Mouse (Mus musculus): ENCODE results near the gene Nf1. TPM values are rescaled to one million over a fixed set of nuclear protein-coding genes. Genes with fewer than 3 reads are reported as not detected.

Nf1 gene
- polyA plus RNA-seq, 1 experiment from 2014 or later, result 8.0 TPM

DNA sequence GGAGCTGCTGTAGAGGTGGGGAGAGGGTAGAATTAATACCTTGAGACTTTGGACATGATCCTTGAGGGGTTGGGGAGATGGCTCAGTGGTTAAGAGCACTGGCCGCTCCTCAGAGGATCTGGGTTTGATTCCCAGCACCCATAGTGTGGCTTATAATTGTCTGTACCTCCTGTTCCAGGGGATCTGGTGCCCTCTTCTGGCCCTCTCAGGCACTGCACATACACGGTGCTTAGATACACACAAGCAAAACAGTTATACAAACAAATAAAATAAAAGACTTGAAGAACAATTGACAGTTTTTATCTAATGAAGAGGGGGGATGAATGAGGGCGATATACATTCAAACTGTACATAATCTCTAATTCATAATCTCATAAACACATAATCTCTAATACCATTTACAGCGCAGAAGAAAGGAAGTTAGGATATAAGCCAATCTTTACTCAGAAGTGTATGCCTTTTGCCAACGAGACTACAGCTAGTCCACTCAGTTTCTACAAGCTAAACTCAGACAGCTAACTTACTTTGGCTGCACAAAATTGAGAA, 2.7 kb upstream of the Nf1 start:
- ATAC-seq, result no peak
- no peak overlapping the region for H3K4me3 ChIP-seq (replicated peaks)
- 89% methylated on average over 5 of the region's 5 CpGs for WGBS
- H3K4me1 ChIP-seq (replicated peaks), result peaks cover 20% of the 10 kb centered on the region
- no peaks in the 10 kb centered on the region for H3K27me3 ChIP-seq
- no peak overlapping the region for H3K4me2 ChIP-seq (replicated peaks)
- H3K36me3 ChIP-seq, result no peaks in the 10 kb centered on the region
- no peaks in the 10 kb centered on the region for H3K9me3 ChIP-seq
- no peak overlapping the region for H3K27ac ChIP-seq
- no peak overlapping the region for H3K9ac ChIP-seq (replicated peaks)

DNA sequence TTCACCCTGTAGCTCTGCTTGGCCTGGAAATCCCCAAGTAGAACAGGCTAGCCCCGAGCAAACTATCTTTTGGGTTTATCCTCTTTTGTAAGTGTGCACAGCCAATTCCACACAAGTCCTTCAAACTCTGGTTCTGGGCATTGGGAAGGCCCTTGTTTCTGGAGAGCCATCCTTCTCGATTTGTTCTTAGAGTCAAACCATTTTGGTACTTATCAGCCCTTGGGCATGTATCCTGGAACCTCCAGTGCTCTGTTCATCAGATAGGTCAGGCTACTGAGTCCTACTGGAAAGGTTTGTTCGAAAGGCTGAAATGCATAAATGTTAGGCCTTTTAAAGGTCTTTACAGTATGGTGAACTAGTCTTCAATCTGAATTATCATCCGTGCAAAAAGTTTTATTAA, 872 bp upstream of the Nf1 start:
- H3K9ac ChIP-seq (replicated peaks), result peak overlapping the region; percentile 90; the same call in 1 of the 2 replicates
- no peaks in the 10 kb centered on the region for H3K9me3 ChIP-seq
- H3K4me1 ChIP-seq (replicated peaks), result peaks cover 27% of the 10 kb centered on the region
- WGBS, result 51% methylated on average over 4 of the region's 4 CpGs
- H3K36me3 ChIP-seq, result 0 out of 2 replicates have a peak, but pooled peaks cover 4% of the 10 kb centered on the region
- no peak for ATAC-seq
- no peak overlapping the region for H3K27ac ChIP-seq
- H3K4me2 ChIP-seq (replicated peaks), result peak overlapping the region; percentile 86
- no peaks in the 10 kb centered on the region for H3K27me3 ChIP-seq
- peak overlapping the region; percentile 86 for H3K4me3 ChIP-seq (replicated peaks)

DNA sequence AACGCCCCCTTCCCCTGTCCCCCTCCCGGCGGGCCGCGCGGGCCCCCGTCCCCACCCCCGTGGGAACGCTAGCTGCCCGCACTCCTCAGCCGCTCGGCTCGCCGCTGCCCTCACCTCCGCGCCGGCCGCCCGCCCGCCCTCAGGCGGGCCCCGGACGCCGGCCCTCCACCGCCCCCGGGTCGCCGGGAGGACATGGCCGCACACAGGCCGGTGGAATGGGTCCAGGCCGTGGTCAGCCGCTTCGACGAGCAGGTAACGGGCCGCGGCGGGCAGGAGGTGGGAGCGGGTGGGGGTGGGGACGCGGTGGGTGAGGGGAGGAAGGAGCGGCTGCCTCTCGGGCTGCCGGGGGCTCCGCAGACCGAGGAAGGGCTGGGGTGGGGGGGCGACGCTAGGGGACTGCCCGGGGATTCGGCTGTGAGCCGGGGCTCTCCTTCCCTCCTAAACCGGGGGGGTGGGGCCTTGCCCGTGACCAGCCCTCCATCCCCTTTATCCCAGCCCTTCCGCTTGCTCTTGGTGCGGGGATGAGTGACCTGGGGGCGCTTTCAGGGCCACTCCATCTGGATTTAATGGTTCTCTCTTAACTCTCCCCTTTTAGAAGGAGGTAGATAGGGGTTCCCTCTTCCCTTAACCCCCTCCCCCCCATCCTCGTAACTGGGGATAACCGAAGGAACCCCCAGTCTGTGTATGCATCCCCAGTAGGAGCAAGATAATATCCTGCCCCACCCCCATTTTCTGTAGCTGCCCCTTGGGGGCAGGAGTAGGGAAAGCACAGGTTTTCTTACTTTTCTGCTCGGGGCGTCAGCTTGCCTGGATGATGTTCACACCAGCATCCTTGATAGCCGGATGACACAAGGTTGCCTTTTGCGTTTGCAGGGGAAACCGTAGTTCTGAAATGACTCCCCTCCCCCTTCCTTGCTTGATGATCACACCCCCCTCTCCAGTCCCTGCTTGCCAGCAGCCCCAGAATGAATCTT, 602 bp downstream of the Nf1 start:
- Histone ChIP-seq H3K36me3 (0 out of 2 replicates have a peak, but pooled peaks cover 6% of the 10 kb centered on the region), H3K4me1 (replicated peaks) (peaks cover 27% of the 10 kb centered on the region)

DNA sequence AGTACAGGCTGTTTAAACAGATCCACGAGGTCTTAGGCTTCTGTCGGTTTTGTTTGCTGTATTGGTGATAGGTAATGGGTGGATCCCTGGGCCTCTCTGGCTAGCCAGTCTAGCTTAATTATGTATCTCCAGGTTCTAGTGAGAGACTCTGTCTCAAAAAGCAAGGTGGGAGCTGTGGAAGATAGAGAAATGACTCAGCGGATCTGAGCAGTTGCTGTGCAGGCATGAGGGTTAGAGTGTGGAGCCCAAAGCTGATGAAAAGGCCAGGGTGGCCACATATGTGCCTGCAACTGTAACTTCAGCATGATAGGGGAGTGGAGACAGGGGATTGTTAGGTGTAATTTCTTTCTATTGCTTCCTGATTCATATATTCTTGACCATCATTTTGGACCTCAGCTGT, 17.5 kb downstream of the Nf1 start:
- Histone ChIP-seq H3K4me3 (replicated peaks) (no peak overlapping the region), H3K27me3 (no peaks in the 10 kb centered on the region), H3K36me3 (no peaks in the 10 kb centered on the region), H3K27ac (no peak overlapping the region), H3K4me1 (replicated peaks) (peaks cover 9% of the 10 kb centered on the region; the same call in 1 of the 2 replicates), H3K4me2 (replicated peaks) (no peak overlapping the region), H3K9me3 (no peaks in the 10 kb centered on the region), H3K9ac (replicated peaks) (no peak overlapping the region)
- ATAC-seq, result no peak
- 88% methylated on average over 3 of the region's 3 CpGs for WGBS

More for the DNA sequence above, 602 bp downstream of the Nf1 start:
- peak overlapping the region; percentile 86 for H3K4me3 ChIP-seq (replicated peaks)
- WGBS, result under 1% methylated on average over 33 of the region's 63 CpGs
- peak; percentile 85 for ATAC-seq
- H3K9me3 ChIP-seq, result no peaks in the 10 kb centered on the region
- no peaks in the 10 kb centered on the region for H3K27me3 ChIP-seq
- peak overlapping the region; percentile 86 for H3K4me2 ChIP-seq (replicated peaks)
- peak overlapping the region; percentile 90 for H3K9ac ChIP-seq (replicated peaks)
- H3K27ac ChIP-seq, result peak overlapping the region; percentile 94

DNA sequence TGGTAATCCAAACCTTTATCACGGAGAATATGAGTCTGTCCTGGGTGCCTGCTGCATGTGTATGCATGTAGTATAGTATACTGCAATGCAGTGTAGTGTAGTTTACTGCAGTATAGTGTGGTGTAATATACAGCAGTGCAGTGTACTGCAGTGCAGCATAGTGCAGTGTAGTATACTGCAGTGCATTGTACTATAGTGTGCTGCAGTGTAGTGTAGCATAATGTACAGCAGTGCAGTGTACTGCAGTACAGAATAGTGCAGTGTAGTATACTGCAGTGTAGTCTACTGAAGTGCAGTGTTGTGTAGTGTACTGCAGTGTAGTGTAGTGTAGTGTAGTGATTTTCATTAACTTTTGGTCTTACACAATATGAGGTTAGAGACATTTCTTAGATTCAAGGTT, 17.9 kb downstream of the Nf1 start:
- H3K9ac ChIP-seq (replicated peaks), result no peak overlapping the region
- no peaks in the 10 kb centered on the region for H3K27me3 ChIP-seq
- H3K4me3 ChIP-seq (replicated peaks), result no peak overlapping the region
- H3K36me3 ChIP-seq, result no peaks in the 10 kb centered on the region
- H3K4me1 ChIP-seq (replicated peaks), result peaks cover 9% of the 10 kb centered on the region; the same call in 1 of the 2 replicates
- ATAC-seq, result no peak; the same call in 1 of the 2 replicates
- H3K27ac ChIP-seq, result no peak overlapping the region
- H3K9me3 ChIP-seq, result no peaks in the 10 kb centered on the region
- no peak overlapping the region for H3K4me2 ChIP-seq (replicated peaks)
- 97% methylated on average over 1 of the region's 1 CpGs for WGBS

DNA sequence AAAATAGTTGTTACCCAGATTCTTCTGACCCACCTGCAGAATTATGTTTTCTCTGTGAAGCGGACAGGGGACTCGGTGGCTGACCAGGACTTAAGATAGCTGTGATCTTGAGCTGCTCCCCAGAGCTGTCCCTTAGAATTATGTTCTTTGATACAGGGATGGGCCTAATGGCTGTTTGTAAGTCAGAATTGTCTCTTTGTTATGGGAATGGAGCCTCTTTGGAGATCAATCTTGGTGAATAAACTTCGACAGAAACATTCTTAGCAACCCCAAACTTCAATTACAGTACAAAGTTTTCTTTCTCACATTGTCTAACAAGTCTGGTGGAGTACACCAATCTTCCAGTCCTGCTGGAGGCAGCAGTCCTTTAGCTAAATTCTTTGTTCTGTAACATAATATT, 25.5 kb downstream of the Nf1 start:
- H3K36me3 ChIP-seq, result no peaks in the 10 kb centered on the region
- H3K4me3 ChIP-seq (replicated peaks), result no peak overlapping the region
- WGBS, result 87% methylated on average over 3 of the region's 3 CpGs
- H3K4me1 ChIP-seq (replicated peaks), result peaks cover 10% of the 10 kb centered on the region
- no peaks in the 10 kb centered on the region for H3K9me3 ChIP-seq
- H3K27ac ChIP-seq, result no peak overlapping the region
- H3K4me2 ChIP-seq (replicated peaks), result no peak overlapping the region
- no peak for ATAC-seq
- H3K27me3 ChIP-seq, result no peaks in the 10 kb centered on the region
- no peak overlapping the region for H3K9ac ChIP-seq (replicated peaks)

DNA sequence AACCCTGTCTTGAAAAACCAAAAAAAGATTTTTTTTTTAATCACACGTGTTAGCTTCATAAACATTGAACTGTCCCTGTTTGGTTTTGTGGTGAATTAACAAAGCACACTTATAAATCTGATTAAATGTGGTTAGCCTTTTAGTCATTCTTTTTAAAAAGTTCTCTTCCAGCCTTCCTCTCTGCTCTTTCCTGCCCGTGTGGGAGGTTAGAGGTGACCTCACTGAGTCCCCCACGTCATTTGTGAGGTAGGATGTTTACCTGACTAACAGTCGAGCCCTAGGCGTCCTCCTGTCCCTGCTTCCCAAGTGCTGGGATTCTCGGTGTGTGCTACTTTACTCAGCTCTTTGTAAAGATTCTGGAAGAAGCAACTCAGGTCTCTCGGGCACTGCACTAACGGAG, 26.8 kb downstream of the Nf1 start:
- H3K9me3 ChIP-seq, result no peaks in the 10 kb centered on the region
- no peak overlapping the region for H3K9ac ChIP-seq (replicated peaks)
- WGBS, result 49% methylated on average over 8 of the region's 8 CpGs
- no peak overlapping the region; the same call in 1 of the 2 replicates for H3K27ac ChIP-seq
- no peak overlapping the region for H3K4me2 ChIP-seq (replicated peaks)
- H3K27me3 ChIP-seq, result no peaks in the 10 kb centered on the region
- peaks cover 10% of the 10 kb centered on the region for H3K4me1 ChIP-seq (replicated peaks)
- H3K4me3 ChIP-seq (replicated peaks), result no peak overlapping the region
- H3K36me3 ChIP-seq, result no peaks in the 10 kb centered on the region
- ATAC-seq, result no peak

DNA sequence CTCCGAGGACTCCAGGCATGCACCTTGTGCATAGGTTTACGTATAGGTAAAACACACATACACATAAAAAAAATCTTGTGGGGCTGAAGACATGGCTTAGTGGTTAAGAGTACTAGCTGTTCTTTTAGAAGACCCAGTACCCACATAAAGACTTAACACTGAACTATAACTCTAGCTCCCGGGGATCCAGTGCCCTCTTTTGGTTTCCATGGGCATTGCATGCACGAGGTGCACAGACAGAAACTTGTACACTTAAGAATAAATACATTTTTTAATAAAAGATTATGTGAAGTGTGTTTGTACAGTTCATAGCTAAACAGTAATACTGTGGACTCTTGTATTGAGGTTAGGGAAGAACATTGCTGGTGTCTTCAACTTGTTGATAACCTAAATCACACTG, 33.5 kb downstream of the Nf1 start:
- no peaks in the 10 kb centered on the region; the same call in 1 of the 2 replicates for H3K4me1 ChIP-seq (replicated peaks)
- no peak overlapping the region for H3K4me2 ChIP-seq (replicated peaks)
- H3K27me3 ChIP-seq, result no peaks in the 10 kb centered on the region
- H3K4me3 ChIP-seq (replicated peaks), result no peak overlapping the region
- ATAC-seq, result no peak
- peaks cover 7% of the 10 kb centered on the region; the same call in 1 of the 2 replicates for H3K36me3 ChIP-seq
- no peak overlapping the region for H3K9ac ChIP-seq (replicated peaks)
- 95% methylated on average over 4 of the region's 4 CpGs for WGBS
- H3K27ac ChIP-seq, result no peak overlapping the region
- no peaks in the 10 kb centered on the region for H3K9me3 ChIP-seq

DNA sequence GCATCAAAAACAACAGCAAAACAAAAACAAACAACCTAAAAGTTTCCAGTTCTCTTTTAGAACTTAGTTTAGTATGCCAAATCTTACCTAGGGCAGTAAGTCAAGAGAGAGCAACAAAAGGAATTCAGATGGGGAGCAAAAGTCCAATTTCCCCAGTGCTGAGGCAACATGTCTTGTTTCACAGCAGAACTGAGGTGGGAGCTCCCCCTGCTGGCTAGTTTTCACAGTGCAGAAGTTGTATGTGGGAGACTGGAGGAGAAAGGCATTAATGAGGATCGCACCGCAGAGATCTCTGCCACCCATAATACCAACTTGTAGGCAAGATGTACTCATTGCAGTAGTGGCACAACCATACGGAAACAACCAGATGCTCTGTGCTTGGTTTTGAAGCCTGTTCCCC, 58.8 kb downstream of the Nf1 start:
- no peak for ATAC-seq
- H3K4me1 ChIP-seq (replicated peaks), result no peaks in the 10 kb centered on the region
- H3K9ac ChIP-seq (replicated peaks), result no peak overlapping the region
- H3K36me3 ChIP-seq, result peaks cover 30% of the 10 kb centered on the region
- no peaks in the 10 kb centered on the region for H3K27me3 ChIP-seq
- H3K27ac ChIP-seq, result no peak overlapping the region
- H3K4me2 ChIP-seq (replicated peaks), result no peak overlapping the region
- H3K9me3 ChIP-seq, result no peaks in the 10 kb centered on the region
- WGBS, result 54% methylated on average over 3 of the region's 3 CpGs
- no peak overlapping the region for H3K4me3 ChIP-seq (replicated peaks)

DNA sequence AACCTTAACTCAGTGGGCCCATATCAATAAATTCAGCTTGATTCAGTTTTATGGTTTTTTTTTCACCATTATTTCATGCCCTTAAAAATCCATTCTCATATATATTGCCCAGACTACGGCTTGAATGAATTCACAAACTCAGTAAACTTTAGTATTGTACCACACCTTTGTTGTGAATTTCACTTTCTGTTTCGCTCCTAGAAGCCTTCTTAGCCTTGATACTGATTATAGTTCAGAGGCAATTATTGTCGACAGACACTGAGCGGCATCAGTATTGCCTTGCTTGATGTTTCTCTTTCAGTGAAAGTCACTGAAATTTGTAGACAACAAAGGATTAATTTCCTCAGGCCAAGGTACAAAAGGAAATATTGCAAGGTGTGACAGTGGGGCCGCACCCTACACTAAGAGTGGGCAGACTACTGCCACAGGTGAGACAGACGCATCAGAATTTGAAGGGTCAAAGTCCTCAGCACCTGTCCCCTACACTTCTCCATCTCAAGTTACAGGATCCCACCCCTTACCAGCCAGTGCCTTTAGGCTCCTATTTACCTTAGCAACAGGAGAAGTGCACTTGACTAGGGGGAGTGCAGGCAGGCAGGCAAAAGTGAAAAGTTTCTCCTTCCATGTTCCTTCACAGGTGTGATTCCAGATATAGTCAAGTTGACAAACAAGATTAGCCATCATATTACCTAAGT, 64.3 kb downstream of the Nf1 start:
- Histone ChIP-seq H3K4me3 (replicated peaks) (no peak overlapping the region), H3K27ac (no peak overlapping the region), H3K36me3 (peaks cover 23% of the 10 kb centered on the region), H3K9me3 (no peaks in the 10 kb centered on the region), H3K4me2 (replicated peaks) (no peak overlapping the region), H3K4me1 (replicated peaks) (no peaks in the 10 kb centered on the region), H3K27me3 (no peaks in the 10 kb centered on the region), H3K9ac (replicated peaks) (no peak overlapping the region)
- ATAC-seq, result no peak
- 95% methylated on average over 6 of the region's 6 CpGs for WGBS

DNA sequence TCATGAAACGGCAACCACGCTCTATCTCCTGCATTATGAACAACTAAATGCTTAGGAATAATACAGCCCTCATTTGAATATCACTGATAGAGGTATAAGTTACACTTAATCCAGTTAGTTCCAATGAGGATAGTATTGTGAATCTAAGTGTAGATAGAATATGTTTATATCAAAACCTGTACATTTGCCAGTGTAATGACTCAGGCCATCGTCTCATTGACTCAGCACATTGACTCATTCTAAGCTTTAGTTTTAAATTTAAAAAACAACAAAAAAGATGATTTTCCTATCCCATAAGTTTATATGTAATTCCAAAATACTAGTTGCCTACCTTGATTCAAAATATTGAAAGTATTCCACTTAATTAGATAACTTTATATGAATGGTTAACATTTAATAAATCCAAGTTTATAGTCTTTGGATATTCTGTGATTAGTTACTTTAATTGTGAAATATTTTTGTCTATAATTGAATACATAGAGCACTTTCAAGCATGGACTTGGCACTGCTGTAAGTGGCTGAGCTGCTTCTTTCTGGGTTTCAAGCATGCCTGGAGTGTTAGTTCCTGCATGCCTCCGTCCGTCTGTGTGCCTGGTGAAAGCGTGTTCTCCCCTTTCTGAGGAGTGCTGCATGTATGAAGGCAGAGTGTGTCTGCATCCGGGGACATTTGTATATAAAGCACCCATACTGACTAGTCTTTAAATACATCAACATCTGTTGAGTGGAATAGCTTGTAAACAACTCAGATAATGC, 74.4 kb downstream of the Nf1 start:
- Histone ChIP-seq H3K4me3 (replicated peaks) (no peak overlapping the region), H3K9me3 (no peaks in the 10 kb centered on the region), H3K27me3 (no peaks in the 10 kb centered on the region), H3K36me3 (peaks cover 20% of the 10 kb centered on the region), H3K4me1 (replicated peaks) (no peaks in the 10 kb centered on the region), H3K27ac (no peak overlapping the region), H3K9ac (replicated peaks) (no peak overlapping the region), H3K4me2 (replicated peaks) (no peak overlapping the region)
- 85% methylated on average over 7 of the region's 7 CpGs for WGBS
- ATAC-seq, result no peak

Measured in midbrain, embryonic 13.5 days (tissue).